Mouse (Mus musculus) forebrain, embryonic 14.5 days (tissue): ENCODE measurements at regions not wholly inside any gene's neighbourhood (a gene's known extent, or its start where the extent isn't known, plus 50 kb on each side); places are given as distances from the start of the nearest gene placed in this dataset.

Source experiments
- ATAC-seq: fragments of 200-750 bp; cut with Nextera tagmentation; 2 replicates; pipeline ENCODE4 v1.8.0; 2017; ENCODE audit warnings: mild to moderate bottlenecking, moderate library complexity
- DNase-seq: peaks from one replicate; pipeline ENCODE4 v3.0.0-alpha.2; 2015; ENCODE audit warnings: low spot score
- H3K27ac ChIP-seq: fragments of 300-500 bp; sonication (generic); 2 replicates; pipeline ENCODE4 v1.5.1; 2014; ENCODE audit warnings: low read depth, mild to moderate bottlenecking, control low read depth, low read length, moderate library complexity
- H3K27me3 ChIP-seq: fragments of 300-500 bp; sonication (generic); replicated peaks from 2 replicates; pipeline ENCODE4 v1.6.1; 2014; ENCODE audit warnings: low read length, control low read depth, mixed read lengths; ENCODE audit not compliant: control insufficient read depth, insufficient read depth
- H3K36me3 ChIP-seq: fragments of 300-500 bp; sonication (generic); 2 replicates; pipeline ENCODE4 v1.6.1; 2014; ENCODE audit warnings: low read length, control low read depth; ENCODE audit not compliant: control insufficient read depth, insufficient read depth
- H3K4me1 ChIP-seq: fragments of 300-500 bp; sonication (generic); 2 replicates; pipeline ENCODE4 v1.6.1; 2014; ENCODE audit warnings: antibody characterized with exemption, low read length, control low read depth; ENCODE audit not compliant: control insufficient read depth, insufficient read depth
- H3K4me2 ChIP-seq: fragments of 300-500 bp; sonication (generic); 2 replicates; pipeline ENCODE4 v1.6.1; 2014; ENCODE audit warnings: mild to moderate bottlenecking, control low read depth, low read length
- H3K4me3 ChIP-seq: fragments of 300-500 bp; sonication (generic); 2 replicates; pipeline ENCODE4 v1.5.1; 2014; ENCODE audit warnings: low read depth, low read length, control low read depth
- H3K9ac ChIP-seq: fragments of 300-500 bp; sonication (generic); 2 replicates; pipeline ENCODE4 v1.6.1; 2014; ENCODE audit warnings: mild to moderate bottlenecking, low read length, control low read depth, moderate library complexity
- H3K9me3 ChIP-seq: fragments of 300-500 bp; sonication (generic); replicated peaks from 2 replicates; pipeline ENCODE4 v1.6.1; 2016; ENCODE audit warnings: low read length, control low read depth, mixed read lengths; ENCODE audit not compliant: control insufficient read depth
- WGBS: fragments of 180-500 bp; shearing (Covaris S2); extraction: QIAGEN DNeasy Blood & Tissue Kit; methylation state at CpG from one replicate; pipeline ENCODE4 v1.1.7; 2014; 5-methylcytosine and 5-hydroxymethylcytosine counted together

- H3K4me2 ChIP-seq: no peak overlapping the region
- no peak for DNase-seq
- 46% methylated on average over 1 of the region's 1 CpGs for WGBS
- no peaks in the 10 kb centered on the region for H3K9me3 ChIP-seq
- ATAC-seq: no peak
- no peaks in the 10 kb centered on the region for H3K36me3 ChIP-seq
- H3K27me3 ChIP-seq: no peaks in the 10 kb centered on the region
- H3K9ac ChIP-seq: no peak overlapping the region
- H3K4me1 ChIP-seq: peaks cover 3% of the 10 kb centered on the region; the same call in 1 of the 2 replicates
- no peak overlapping the region for H3K4me3 ChIP-seq
- H3K27ac ChIP-seq: no peak overlapping the region
Measured at GRCm38 (mm10) chr14:66473251-66473550, 464.2 kb upstream of the Gulo start.

GRCm38 (mm10) chr14:66472537-66473250 is 463.7 kb upstream of the Gulo start:
- peaks cover 3% of the 10 kb centered on the region; the same call in 1 of the 2 replicates for H3K4me1 ChIP-seq
- H3K27ac ChIP-seq: no peak overlapping the region

GRCm38 (mm10) chr14:66462081-66462480 is 453.1 kb upstream of the Gulo start:
- no peak overlapping the region for H3K9ac ChIP-seq
- H3K4me3 ChIP-seq: no peak overlapping the region
- ATAC-seq (peak; percentile 46; the same call in 1 of the 2 replicates), DNase-seq (peak; percentile 49)
- H3K36me3 ChIP-seq: no peaks in the 10 kb centered on the region
- no peaks in the 10 kb centered on the region for H3K27me3 ChIP-seq
- no peaks in the 10 kb centered on the region for H3K9me3 ChIP-seq
- 15% methylated on average over 5 of the region's 5 CpGs for WGBS
- H3K27ac ChIP-seq: no peak overlapping the region; the same call in 1 of the 2 replicates
- H3K4me1 ChIP-seq: no peaks in the 10 kb centered on the region
- no peak overlapping the region for H3K4me2 ChIP-seq

More at GRCm38 (mm10) chr14:66472537-66473250, 463.7 kb upstream of the Gulo start:
- no peaks in the 10 kb centered on the region for H3K36me3 ChIP-seq
- H3K4me2 ChIP-seq: no peak overlapping the region
- no peaks in the 10 kb centered on the region for H3K27me3 ChIP-seq
- DNase-seq (no peak), ATAC-seq (no peak)
- no peaks in the 10 kb centered on the region for H3K9me3 ChIP-seq
- H3K9ac ChIP-seq: no peak overlapping the region
- WGBS: 58% methylated on average over 5 of the region's 5 CpGs
- no peak overlapping the region for H3K4me3 ChIP-seq

- 52% methylated on average over 3 of the region's 3 CpGs for WGBS
- Histone ChIP-seq H3K4me2 (no peak overlapping the region), H3K27ac (no peak overlapping the region), H3K4me3 (no peak overlapping the region), H3K4me1 (no peaks in the 10 kb centered on the region), H3K9ac (no peak overlapping the region), H3K27me3 (no peaks in the 10 kb centered on the region), H3K36me3 (no peaks in the 10 kb centered on the region), H3K9me3 (no peaks in the 10 kb centered on the region)
- DNase-seq: no peak
- no peak for ATAC-seq
Measured at GRCm38 (mm10) chr14:66460795-66461194, 451.8 kb upstream of the Gulo start.

DNA sequence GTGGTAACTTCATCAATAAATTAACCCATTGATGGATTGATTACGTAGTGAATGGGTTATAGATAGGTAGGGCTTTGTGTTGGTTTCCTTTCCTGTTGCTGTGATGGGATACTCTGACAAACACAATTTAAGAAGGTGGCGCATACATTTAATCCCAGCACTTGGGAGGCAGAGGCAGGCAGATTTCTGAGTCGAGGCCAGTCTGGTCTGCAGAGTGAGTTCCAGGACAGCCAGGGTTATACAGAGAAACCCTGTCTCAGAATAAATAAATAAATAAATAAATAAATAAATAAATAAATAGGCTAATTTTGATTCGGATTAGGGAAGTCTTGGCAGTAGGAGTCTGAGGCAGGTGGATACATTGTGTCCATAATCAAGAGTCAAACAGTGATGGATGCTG is 449.7 kb upstream of the Gulo start:
- no peak for DNase-seq
- no peak overlapping the region for H3K4me3 ChIP-seq
- H3K9ac ChIP-seq: no peak overlapping the region
- H3K36me3 ChIP-seq: no peaks in the 10 kb centered on the region
- H3K27me3 ChIP-seq: no peaks in the 10 kb centered on the region
- ATAC-seq: no peak
- WGBS: 94% methylated on average over 4 of the region's 4 CpGs
- no peaks in the 10 kb centered on the region for H3K9me3 ChIP-seq
- no peak overlapping the region for H3K27ac ChIP-seq
- H3K4me1 ChIP-seq: no peaks in the 10 kb centered on the region
- H3K4me2 ChIP-seq: no peak overlapping the region

- Histone ChIP-seq H3K9ac (no peak overlapping the region; the same call in 1 of the 2 replicates), H3K4me2 (no peak overlapping the region), H3K4me1 (no peaks in the 10 kb centered on the region), H3K36me3 (no peaks in the 10 kb centered on the region), H3K27me3 (no peaks in the 10 kb centered on the region), H3K9me3 (no peaks in the 10 kb centered on the region), H3K27ac (no peak overlapping the region), H3K4me3 (no peak overlapping the region)
- 81% methylated on average over 6 of the region's 6 CpGs for WGBS
- DNase-seq: no peak
- no peak for ATAC-seq
Measured at GRCm38 (mm10) chr14:66457300-66457699, 448.3 kb upstream of the Gulo start.

GRCm38 (mm10) chr14:66452828-66453227 is 443.8 kb upstream of the Gulo start:
- H3K36me3 ChIP-seq: no peaks in the 10 kb centered on the region
- no peaks in the 10 kb centered on the region for H3K27me3 ChIP-seq
- H3K27ac ChIP-seq: no peak overlapping the region
- WGBS: 81% methylated on average over 3 of the region's 3 CpGs
- H3K9ac ChIP-seq: no peak overlapping the region
- no peak overlapping the region for H3K4me2 ChIP-seq
- H3K4me1 ChIP-seq: no peaks in the 10 kb centered on the region
- DNase-seq (no peak), ATAC-seq (no peak)
- H3K4me3 ChIP-seq: no peak overlapping the region
- H3K9me3 ChIP-seq: no peaks in the 10 kb centered on the region

GRCm38 (mm10) chr14:66450351-66450750 is 441.3 kb upstream of the Gulo start:
- no peaks in the 10 kb centered on the region for H3K27me3 ChIP-seq
- no peak overlapping the region for H3K4me2 ChIP-seq
- DNase-seq (no peak), ATAC-seq (no peak)
- H3K9me3 ChIP-seq: no peaks in the 10 kb centered on the region
- no peaks in the 10 kb centered on the region for H3K4me1 ChIP-seq
- no peak overlapping the region for H3K27ac ChIP-seq
- H3K9ac ChIP-seq: no peak overlapping the region
- H3K4me3 ChIP-seq: no peak overlapping the region
- no peaks in the 10 kb centered on the region for H3K36me3 ChIP-seq
- 66% methylated on average over 10 of the region's 10 CpGs for WGBS

DNA sequence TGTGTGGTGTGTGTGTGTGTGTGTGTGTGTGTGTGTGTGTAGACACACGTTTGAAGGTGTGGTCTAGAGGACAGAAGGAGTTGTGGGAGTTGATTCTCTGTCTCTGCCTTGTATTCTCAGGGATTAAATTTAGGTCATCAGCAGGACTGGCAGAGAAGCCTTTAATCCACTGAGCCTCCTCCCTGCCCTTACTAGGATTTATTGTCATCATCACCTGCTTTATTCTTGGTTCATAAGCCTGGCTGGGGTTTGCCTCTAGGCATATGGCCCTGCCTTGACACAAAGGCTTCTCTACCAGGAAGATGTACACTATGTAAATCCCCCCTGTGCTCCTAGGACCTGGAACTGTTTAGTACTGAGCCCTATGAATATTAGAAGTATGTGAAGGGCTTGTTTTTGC is 433.6 kb upstream of the Gulo start:
- Histone ChIP-seq H3K4me3 (no peak overlapping the region), H3K27ac (no peak overlapping the region), H3K27me3 (no peaks in the 10 kb centered on the region), H3K4me1 (no peaks in the 10 kb centered on the region), H3K9me3 (no peaks in the 10 kb centered on the region), H3K36me3 (no peaks in the 10 kb centered on the region), H3K9ac (no peak overlapping the region), H3K4me2 (no peak overlapping the region)
- no peak for DNase-seq
- no peak for ATAC-seq
- WGBS: 31% methylated on average over 1 of the region's 1 CpGs
